Mouse (Mus musculus) cerebellum, postnatal 36 days (tissue): ENCODE results near the gene Map1lc3a.
A peak's percentile ranks its signal among the peaks of the same experiment; 100 is the strongest.

Experiments
- DNase-seq, 2 experiments: peaks; one replicate each; pipeline ENCODE4 v3.0.0; 2021 to 2022; ENCODE audit warnings: mixed read lengths in 2 of 2

Gene Map1lc3a

GRCm38 (mm10) chr2:155276195-155276594 lies at the start of gene Map1lc3a:
Map1lc3a (plus strand) TSS chr2:155276297.
- DNase-seq, result peak; percentile 98 to 99

DNA sequence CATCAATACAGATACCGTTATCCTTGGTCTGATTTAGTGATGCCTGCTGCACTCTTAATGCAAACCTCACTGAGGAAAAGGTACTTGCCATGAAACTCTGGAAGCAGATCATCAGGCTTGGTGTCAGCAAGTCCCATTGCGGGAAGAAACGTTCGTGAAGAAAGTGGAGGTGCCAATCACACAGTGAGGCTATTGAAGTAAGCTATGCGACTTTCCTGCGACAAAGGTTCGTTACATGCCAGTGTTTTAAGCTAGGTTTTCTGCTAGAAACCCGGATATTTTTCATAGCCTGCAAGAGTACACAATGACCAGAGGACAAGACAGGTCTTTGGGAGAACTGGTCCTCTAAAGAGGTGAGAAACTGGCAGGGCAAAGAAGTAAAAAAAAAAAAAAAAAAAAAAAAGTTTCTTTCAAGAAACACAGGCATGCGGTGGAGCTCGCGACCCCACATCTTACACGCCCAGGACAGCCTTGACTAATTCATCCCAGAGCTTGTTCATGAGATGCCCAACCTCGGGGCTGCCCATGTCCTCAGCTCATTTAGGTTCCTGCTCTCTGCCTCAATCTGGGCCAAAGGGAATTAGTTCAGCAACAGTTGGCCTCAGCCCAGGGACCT lies 40.2 kb upstream of the Map1lc3a start:
- no peak for DNase-seq

GRCm38 (mm10) chr2:155236362-155236992 lies 39.6 kb upstream of the Map1lc3a start, which contains the start of gene Dynlrb1:
Dynlrb1 (plus strand) TSS chr2:155236533.
- peak; percentile 99 to 100 for DNase-seq

GRCm38 (mm10) chr2:155237276-155237675 lies 38.8 kb upstream of the Map1lc3a start:
- no peak for DNase-seq

DNA sequence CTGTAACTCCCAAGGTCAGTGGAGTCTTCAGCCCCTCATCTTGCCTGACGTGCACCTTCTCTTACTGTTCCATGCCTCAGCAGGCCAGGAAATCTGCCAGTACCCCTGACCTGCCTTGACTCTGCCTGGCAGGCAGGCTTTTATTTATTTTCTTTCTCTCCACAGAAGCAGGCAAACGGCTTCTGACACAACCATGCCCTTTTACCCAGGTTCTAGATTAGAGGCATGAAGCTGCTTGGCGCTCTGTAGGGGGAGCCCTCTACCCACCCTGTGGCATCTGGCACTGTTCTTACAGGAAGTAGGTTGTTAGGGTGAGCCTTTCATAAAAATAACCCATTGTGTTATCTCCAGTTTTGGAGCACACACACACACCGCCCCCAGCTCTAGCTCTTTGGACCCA lies 35.2 kb upstream of the Map1lc3a start:
- DNase-seq, result no peak

DNA sequence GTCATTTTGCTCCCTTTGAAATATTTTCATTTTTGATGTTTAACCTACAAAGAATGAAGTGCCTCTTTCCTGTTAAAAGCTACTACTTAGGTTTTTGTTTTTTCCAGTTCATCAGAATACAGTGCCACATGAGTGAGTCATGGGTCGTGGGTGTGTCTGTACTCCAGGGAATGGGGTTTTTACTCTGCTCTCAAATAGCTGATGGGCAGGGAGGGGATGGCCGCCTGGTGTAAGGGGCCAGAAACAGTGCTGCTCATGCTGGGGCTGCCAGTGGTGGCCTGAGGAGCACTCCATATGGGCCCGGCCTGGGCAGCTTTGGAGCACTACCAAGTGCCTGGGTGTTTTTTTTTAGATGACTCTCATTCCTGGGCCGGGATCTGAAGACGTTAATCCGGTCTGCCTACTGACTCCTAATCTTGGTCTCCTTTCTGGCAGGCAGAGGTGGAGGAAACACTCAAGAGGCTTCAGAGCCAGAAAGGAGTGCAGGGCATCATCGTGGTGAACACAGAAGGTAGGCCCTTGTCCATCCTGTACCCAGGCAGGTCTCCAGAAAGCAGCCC lies 33.7 kb upstream of the Map1lc3a start:
- DNase-seq, result peak in 1 of 2 experiments; percentile 10

GRCm38 (mm10) chr2:155246231-155246630 lies 29.9 kb upstream of the Map1lc3a start:
- peak; percentile 26 to 38 for DNase-seq

DNA sequence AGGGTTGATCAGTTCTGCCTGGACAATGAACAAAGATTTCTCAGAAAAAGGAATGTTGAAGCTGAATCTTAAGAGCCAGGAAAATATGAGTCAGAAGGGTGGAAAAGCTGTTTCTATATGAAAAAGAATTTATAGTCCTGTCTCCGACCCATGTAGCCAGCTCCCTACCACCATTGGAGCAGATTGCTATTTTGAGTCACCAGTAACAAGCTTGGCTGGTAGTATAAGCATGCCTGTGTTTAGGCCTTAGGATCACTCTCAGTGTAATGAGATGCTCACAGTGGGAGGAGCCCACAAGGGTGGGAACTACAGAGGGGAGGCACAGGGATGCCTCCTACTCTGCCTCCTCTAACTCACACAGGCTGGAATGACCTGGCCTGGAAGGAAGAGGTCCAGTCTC lies 27.9 kb upstream of the Map1lc3a start:
- no peak for DNase-seq

DNA sequence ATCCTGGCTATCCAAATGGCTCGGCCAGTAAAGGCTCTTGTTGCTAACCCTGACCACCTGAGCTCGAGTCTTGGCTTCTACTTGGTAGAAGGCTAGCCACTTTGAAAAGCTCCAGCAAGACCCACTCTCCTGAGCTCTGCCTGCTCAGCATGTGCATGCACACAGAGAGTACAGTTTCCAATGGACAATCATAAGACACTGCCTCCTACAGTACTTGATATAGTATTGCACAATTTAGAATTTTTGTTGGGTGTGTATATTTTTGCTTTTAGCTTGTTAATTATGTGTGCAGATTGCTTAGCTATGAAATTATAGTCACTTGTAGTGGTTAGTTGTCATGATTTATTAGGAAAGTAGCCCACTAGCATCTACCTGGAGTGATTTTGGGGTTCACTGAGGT lies 27.4 kb upstream of the Map1lc3a start:
- no peak for DNase-seq

DNA sequence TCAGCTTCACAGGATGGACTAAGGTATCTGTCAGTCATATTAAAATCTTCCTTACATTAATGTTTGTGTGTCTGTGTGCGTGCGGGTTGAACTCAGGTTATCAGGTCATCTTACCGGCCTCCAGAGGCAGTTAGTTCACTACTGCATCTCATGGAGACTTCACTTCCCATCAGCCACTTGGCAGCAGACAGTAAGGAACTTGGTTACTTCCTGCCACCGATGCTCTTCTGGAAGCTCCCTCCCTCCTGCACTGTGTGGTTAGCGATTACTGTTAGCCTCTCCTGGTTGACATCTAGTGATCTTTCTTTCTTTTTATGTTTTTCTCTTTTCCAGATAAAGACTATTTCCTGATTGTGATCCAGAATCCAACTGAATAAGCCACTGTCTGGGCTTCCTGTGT lies 26.5 kb upstream of the Map1lc3a start:
- no peak for DNase-seq

DNA sequence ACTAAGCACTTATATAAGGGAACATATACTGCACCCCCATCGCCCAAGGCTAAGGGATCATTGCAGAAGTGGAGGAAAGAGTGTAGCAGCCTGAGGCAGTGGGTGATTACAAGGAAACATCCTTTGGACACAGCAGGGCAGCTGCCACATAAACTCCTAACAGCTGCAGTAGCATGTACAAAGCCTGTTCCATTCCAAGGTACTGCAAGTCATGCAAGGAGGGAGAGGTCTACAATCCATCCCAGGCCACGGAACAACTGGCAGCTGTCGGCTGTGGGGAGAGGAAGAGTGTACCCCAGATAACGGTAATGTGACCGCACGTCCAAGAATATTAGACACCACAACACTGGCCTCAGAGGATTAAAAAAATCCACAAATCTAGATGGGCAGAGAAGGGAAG lies 10.6 kb upstream of the Map1lc3a start:
- DNase-seq, result no peak

- DNase-seq, result no peak
These were observed 9.2 kb upstream of the Map1lc3a start for GRCm38 (mm10) chr2:155266896-155267295.

DNA sequence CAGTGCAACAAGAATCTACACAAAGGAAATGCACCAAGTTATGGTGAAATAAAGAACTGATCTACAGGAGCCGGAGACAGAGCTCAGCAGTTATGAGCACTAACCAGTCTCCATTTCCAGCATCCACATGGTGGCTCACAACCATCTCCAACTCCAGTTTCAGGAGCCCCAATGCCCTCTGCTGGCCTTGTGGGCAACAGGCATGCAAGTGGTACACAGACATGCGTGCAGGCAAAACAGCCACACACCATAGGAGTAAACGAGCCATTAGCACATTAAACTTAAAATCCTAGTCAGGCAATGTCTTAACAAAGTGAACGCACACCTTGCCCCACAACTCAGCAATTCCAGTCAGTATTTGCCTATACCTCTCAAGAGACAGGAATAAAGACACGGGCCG lies 4.1 kb upstream of the Map1lc3a start:
- no peak for DNase-seq

- no peak for DNase-seq
These were observed 3.5 kb upstream of the Map1lc3a start for GRCm38 (mm10) chr2:155272396-155273170.

DNA sequence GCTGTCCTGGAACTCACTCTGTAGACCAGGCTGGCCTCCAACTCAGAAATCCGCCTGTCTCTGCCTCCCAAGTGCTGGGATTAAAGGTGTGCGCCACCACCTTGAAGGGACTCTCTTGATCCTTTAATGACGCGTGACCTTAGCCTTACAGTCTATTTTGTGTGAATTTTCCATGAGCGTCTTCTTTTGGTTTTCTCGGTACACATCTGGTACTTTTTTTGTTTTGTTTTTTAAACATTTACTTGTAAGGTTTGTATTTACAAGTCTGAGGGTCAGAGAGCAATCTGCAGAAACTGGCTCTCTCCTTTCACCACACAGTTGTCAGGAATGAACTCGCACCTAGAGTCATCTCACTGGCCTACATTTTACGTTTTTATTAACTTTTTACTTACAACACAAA lies 2.5 kb upstream of the Map1lc3a start:
- DNase-seq, result no peak

- DNase-seq, result peak; percentile 57 to 61
These were observed 601 bp downstream of the Map1lc3a start for GRCm38 (mm10) chr2:155276621-155277175.

DNA sequence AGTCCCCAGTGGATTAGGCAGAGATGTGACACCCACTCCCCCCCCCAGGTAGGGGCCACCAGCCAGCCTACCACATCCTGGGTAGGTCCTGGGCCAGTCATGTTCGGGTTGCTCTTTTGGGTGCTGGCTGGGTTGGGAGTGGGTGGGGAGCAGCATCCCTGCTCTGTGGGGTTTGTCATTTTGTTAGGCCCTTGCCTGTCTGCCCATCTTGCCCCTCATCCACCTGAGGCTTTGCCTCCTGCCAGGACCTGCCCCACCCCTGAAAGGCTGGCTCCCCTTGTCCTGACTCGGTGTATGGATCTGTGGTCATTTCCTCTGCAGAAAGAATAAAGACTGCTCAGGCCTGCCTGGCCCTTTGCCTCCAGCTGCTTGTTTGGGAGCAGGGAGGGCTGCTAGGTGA lies 1.6 kb downstream of the Map1lc3a start:
- no peak for DNase-seq

DNA sequence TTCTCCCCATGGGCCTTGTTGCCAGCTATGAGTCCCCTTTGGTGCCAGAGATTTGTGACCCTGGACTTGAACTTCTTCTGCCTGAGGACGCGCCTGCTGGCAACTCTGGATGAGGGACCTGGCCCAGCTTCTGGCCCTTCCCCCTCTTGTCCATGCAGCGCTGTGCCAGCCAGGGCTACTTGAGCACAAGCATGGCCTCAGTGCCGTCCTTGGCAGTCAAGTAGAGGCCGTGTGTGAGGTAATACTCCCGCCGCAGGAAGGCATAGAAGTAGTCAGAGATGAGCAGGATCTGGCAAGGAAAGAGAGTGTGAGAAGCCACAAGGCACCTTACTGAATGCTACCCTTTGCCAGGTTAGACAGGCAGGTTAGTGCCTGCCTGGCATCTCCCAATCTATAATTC lies 2.3 kb downstream of the Map1lc3a start:
- peak; percentile 31 to 39 for DNase-seq

DNA sequence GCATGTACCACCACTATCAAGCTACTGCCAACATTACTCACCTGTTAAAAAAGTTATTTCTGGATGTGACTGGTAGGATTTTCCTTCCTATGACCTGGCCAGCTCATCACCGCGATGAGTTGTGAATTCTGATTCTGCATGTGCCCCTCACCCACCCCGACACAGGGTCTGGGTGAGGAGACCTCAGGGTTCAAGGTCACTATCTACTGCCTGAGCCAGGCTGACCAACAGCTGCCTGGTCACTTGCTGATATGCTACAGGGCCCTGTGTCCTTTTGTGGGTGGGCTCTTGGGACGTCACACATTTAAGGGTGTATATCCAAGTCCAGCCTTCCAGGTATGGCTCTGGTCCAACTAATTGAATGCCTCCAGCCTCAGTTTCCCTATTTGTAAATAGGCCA lies 3.1 kb downstream of the Map1lc3a start:
- no peak for DNase-seq

DNA sequence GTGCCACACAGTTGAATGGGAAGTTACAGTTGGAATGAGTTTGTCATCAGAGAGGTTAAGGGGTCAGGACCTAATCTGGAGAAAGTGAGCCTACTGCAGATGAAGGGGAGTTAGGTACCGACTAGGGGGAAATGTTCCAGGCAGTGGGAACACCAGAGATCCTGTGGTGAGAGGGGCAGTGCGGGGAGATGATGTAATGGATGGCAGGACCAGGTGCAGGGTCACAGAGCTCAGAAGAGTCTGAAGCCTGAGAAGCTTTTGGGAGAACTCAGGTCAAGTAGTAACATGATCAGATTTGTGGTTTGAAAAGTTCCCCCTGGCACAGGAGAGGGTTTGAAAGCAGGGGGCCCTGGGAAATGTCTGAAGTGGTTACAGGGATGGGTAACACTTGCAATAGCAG lies 4.0 kb downstream of the Map1lc3a start:
- no peak for DNase-seq

GRCm38 (mm10) chr2:155283793-155284192 lies 7.7 kb downstream of the Map1lc3a start:
- DNase-seq, result peak in 1 of 2 experiments; percentile 16

- DNase-seq, result no peak
These were observed 8.6 kb downstream of the Map1lc3a start for GRCm38 (mm10) chr2:155284647-155285046.

DNA sequence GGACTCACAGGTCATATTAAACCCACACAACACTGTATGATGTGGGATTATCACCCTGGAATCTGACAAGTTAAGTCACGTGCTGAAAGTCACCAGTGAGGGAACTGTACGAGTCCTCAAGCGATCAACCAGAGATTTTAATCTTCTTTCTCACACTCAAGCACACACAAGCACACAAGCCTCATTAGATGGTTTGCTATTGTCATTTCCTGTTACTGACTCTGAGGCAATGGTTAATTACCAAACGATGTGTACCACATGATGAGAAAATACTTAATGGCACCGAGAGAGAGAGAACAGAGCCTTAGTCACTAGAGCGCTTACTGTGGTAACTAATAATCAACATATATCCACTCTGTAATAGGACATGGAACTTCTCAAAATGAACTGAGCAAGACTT lies 9.6 kb downstream of the Map1lc3a start:
- DNase-seq, result no peak
